Mouse (Mus musculus): ENCODE data around the gene Ccdc6.

Gene Ccdc6

GRCm38 (mm10) chr10:70132087-70132560 lies 35.2 kb downstream of the Ccdc6 start:
- DNase-seq (ENCODE audit: low spot score in 2 of 2) = no peak

- DNase-seq (ENCODE audit: low spot score in 2 of 2) = no peak
These were observed 35.8 kb downstream of the Ccdc6 start for GRCm38 (mm10) chr10:70132714-70133113.

- DNase-seq (ENCODE audit: low spot score in 2 of 2) = peak; percentile 61 to 76
These were observed 36.3 kb downstream of the Ccdc6 start for GRCm38 (mm10) chr10:70133188-70133587.

GRCm38 (mm10) chr10:70135680-70136079 lies 38.8 kb downstream of the Ccdc6 start:
- DNase-seq (ENCODE audit: low spot score in 2 of 2) = no peak

DNA sequence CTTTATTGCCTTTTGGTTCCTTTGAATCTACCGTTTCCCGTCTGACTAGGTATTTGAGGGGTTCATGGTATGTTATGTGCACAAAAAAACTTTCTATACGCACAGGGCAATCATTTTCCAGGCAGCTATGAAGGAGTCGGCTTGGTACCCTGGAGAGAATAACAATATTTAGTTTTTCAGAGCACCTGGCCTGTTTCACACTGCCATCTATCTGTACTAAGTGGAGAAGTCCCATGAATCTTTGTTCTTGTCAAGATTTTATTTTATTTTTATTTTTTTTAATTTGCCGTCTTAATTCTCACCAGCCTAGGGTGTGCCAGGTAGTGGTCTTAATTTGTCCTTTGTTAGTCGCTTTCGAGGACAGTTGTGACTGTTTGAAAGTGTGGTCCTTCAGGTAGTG lies 40.7 kb downstream of the Ccdc6 start:
- DNase-seq (ENCODE audit: low spot score in 2 of 2) = no peak

DNA sequence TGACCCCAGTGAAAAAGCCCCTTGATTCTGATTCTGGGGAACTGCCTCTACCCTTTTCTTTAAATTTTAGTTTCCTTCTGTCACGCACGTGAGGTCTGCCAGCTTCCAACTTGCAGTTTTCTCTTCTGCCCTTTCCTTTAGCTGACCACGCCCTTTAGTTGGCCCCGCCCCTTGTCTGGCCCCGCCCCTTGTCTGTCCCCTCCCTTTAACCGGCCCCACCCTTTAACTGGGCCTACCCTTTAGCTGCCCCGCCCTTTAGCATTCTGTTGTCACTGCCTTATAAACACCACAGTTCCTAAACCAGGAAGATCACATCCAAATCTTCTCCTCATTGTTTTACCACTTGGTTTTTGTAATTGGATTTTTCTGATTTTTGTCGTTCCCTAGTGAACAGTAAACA lies 41.2 kb downstream of the Ccdc6 start:
- DNase-seq (ENCODE audit: low spot score in 2 of 2) = no peak

- no peak for DNase-seq (ENCODE audit: low spot score in 2 of 2)
These were observed 42.4 kb downstream of the Ccdc6 start for GRCm38 (mm10) chr10:70139368-70139767.

- no peak for DNase-seq (ENCODE audit: low spot score in 2 of 2)
These were observed 43.5 kb downstream of the Ccdc6 start for GRCm38 (mm10) chr10:70140414-70140813.

DNA sequence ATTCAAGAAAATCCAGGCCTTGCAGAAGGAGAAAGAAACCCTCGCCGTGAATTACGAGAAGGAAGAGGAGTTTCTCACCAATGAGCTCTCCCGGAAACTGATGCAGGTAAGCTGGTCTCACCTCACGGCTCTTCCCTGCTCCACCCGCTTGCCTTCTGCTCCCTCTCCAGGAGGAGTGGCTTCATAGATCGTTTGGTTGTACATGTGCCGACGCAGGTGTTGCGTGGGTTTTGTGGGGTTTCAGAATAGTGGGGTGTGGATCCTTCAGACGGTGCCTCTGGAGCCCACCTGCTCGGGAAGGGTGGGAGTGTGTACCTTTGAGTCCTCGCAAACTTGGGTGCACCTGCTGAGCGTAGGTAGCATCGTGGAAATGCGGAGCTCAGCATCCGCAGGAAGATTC lies 45.7 kb downstream of the Ccdc6 start:
- DNase-seq (ENCODE audit: low spot score in 2 of 2) = no peak

GRCm38 (mm10) chr10:70144004-70144557 lies 47.2 kb downstream of the Ccdc6 start:
- no peak for DNase-seq (ENCODE audit: low spot score in 2 of 2)

DNA sequence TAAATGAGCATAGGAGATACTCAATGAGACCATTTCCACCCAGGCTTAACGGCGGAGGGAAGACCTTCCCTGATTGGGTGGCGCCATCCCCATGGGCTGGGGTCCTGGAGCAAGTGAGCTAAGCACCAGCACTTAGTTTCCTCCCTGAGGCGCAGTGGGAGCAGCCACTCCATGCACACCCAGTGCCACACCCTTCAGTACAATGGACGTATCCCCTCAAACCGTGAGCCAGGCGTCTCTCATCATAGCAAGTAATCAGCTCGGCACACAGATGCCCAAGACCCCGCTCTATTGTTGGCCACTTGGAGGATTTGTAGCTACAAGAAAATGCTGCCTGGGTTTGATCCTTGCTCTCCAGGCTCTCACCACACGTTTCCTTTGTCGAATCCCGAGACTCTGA lies 49.0 kb downstream of the Ccdc6 start:
- no peak for DNase-seq (ENCODE audit: low spot score in 2 of 2)

DNA sequence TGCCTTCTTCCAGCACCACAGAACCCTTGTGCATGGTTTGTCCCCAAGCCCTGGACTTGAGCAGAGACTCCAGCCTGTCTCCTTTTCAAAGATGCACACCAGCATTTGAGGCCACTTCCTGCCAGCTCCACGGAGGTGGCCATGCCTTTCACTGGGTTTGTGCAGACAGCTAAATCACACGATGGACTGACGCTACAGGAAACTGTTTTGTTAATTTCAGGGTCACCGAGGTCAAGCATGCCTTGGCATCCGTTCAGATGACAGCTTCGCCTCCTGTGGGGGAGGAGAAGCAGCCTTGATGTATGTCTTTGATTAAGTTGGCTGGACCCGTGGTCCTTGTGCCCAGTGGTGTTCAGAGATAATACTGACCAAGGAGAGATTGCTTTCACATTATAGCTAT lies 52.2 kb downstream of the Ccdc6 start:
- no peak for DNase-seq (ENCODE audit: low spot score in 2 of 2)

DNA sequence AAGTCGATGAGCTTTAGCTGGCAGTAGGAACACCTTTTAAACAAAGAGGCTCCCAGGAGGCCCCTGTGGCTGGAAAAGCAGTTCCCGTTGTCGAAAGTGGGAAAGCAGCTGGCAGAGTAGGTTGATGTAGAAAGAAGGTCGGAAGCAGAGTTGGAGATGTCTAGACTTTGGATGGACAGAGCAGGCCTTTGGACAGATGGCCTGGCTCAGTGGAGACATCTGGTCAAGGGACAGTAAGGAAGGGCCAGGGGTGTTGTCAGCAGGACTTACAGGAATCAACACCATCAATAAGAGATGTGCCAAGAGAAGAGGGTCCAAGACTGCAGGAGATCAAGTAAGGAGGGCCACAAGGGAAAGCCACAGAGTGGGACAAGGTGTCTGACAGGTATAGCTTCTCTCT lies 53.4 kb downstream of the Ccdc6 start:
- no peak for DNase-seq (ENCODE audit: low spot score in 2 of 2)

GRCm38 (mm10) chr10:70151171-70151570 lies 54.2 kb downstream of the Ccdc6 start:
- DNase-seq (ENCODE audit: low spot score in 2 of 2) = no peak

DNA sequence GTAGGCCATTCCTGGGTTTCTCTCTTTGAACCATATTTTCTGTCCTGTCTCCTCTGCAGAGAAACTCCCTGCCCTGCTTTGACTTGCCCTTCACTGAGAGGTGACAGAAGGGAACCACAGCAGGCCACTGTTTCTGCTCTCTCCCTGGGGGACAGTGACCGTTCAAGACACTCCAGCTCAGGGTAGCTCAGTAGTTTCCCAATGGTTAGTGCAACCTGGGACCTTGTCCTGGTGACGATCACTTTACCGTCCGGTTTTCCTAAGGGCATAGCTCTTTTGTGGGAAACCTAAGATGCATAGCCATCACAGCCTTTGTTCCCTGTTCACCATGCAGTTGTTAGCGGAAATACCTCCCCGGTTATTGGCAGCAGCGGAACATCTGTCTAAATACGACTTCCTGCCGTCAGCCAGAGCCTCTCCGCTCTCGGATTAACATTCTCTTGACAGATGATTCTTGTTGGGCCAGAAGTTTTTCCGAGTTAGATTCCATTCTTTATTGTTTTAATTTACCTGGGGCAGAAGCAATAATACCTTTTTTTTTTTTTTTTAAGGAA lies 55.3 kb downstream of the Ccdc6 start:
- no peak for DNase-seq (ENCODE audit: low spot score in 2 of 2)

GRCm38 (mm10) chr10:70153810-70154209 lies 56.9 kb downstream of the Ccdc6 start:
- no peak for DNase-seq (ENCODE audit: low spot score in 2 of 2)

DNA sequence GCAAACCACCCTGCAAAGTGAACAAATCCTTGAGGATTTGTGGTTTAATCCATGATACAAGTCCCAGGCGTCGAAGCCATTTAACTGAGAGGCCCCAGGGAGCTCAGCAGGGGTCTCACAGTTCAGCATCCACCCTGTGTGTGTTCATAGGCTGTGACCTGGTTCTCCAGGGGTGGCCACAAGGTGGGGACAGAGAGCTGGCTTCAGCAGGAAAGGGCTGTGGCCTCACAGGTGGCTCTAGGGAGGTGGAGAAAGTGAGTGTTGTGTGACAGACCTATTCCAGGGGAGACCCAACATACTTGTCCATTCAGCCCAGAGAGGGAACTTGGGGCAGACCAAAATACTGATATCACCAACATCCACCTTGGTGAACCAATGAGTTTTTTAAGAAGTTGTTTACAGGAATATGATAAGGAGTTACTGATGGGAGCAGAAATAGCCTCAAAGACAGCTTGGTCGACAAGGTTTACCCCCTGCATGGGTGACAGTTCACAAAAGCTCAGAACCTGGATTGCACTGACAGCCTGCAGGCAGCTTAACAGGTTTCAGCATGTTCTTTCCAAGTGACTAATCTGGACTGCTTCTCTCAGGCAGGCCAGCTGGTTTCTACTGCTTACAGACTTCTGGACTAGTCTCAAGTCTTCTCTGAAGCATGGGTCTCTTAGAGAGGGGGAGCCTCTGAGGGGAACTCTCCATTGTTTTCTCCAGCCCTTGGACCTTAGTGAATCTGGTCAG lies 59.7 kb downstream of the Ccdc6 start:
- no peak for DNase-seq (ENCODE audit: low spot score in 2 of 2)

GRCm38 (mm10) chr10:70159651-70160320 lies 62.9 kb downstream of the Ccdc6 start:
- DNase-seq (ENCODE audit: low spot score in 2 of 2) = no peak

DNA sequence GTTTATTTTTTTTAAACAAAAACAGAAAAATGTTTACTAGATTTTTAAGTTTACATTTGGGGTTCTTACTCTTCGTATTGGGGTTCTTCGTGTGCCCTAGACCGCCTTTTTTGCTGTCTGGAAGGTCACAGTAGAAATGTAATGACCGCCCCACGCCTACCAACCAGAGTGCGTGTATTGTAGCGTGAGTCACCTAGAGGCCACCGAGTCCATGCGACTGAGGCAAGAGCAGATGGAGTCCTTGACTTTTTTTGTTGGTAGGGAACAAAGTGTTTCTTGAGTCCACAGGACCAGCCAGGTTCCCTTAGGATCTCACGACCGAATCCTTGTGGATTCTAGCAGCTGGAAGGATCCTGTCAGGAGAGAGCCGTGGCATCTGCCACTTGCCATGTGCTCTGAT lies 63.9 kb downstream of the Ccdc6 start:
- no peak for DNase-seq (ENCODE audit: low spot score in 2 of 2)

GRCm38 (mm10) chr10:70161504-70161903 lies 64.6 kb downstream of the Ccdc6 start:
- no peak for DNase-seq (ENCODE audit: low spot score in 2 of 2)

DNA sequence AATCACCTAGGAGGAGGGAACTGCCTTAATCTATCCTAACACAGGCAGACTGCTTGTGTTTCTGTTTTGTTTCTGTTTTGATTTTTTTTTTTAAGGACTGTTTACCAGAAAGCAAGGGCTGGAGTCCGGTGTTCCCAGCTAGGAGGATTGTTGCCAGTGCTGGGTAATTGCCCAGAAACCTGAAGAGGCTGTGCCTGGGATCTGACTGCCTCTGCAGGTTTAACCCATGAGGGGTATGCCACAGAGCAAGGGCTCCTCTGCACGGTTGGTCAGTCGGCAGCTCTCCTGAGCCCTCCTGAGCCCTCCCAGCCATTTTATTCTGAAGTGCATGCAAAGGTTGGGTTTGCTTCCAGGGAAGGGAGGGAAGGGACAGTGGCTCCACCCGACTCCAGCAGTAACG lies 66.8 kb downstream of the Ccdc6 start:
- DNase-seq (ENCODE audit: low spot score in 2 of 2) = no peak

- DNase-seq (ENCODE audit: low spot score in 2 of 2) = no peak
These were observed 69.0 kb downstream of the Ccdc6 start for GRCm38 (mm10) chr10:70165877-70166276.

GRCm38 (mm10) chr10:70166427-70166826 lies 69.5 kb downstream of the Ccdc6 start:
- no peak for DNase-seq (ENCODE audit: low spot score in 2 of 2)
